Mouse (Mus musculus) neural tube, embryonic 12.5 days (tissue): ENCODE data around the gene Gnao1. TPM values are rescaled to one million over a fixed set of nuclear protein-coding genes. Genes with fewer than 3 reads are reported as not detected.

ENCODE experiments used
- ATAC-seq: fragments of 200-750 bp; cut with Nextera tagmentation; 2 replicates; pipeline ENCODE4 v1.8.0; 2017; ENCODE audit warnings: low read depth, mild to moderate bottlenecking, moderate TSS enrichment, moderate library complexity; ENCODE audit not compliant: low FRiP score
- H3K27ac ChIP-seq: fragments of 300-500 bp; sonication (generic); 2 replicates; pipeline ENCODE4 v1.5.1; 2016
- H3K27me3 ChIP-seq: fragments of 300-500 bp; sonication (generic); replicated peaks from 2 replicates; pipeline ENCODE4 v1.6.1; 2016; ENCODE audit warnings: mild to moderate bottlenecking
- H3K36me3 ChIP-seq: fragments of 300-500 bp; sonication (generic); 2 replicates; pipeline ENCODE4 v1.6.1; 2016; ENCODE audit warnings: mild to moderate bottlenecking
- H3K4me1 ChIP-seq: fragments of 300-500 bp; sonication (generic); 2 replicates; pipeline ENCODE4 v1.6.1; 2016
- H3K4me2 ChIP-seq: fragments of 300-500 bp; sonication (generic); replicated peaks from 2 replicates; pipeline ENCODE4 v1.6.1; 2016; ENCODE audit warnings: mild to moderate bottlenecking
- H3K4me3 ChIP-seq: fragments of 300-500 bp; sonication (generic); 2 replicates; pipeline ENCODE4 v1.5.1; 2016
- H3K9ac ChIP-seq: fragments of 300-500 bp; sonication (generic); 2 replicates; pipeline ENCODE4 v1.6.1; 2016; ENCODE audit warnings: mild to moderate bottlenecking
- H3K9me3 ChIP-seq: fragments of 300-500 bp; sonication (generic); 2 replicates; pipeline ENCODE4 v1.6.1; 2016; ENCODE audit warnings: mild to moderate bottlenecking
- WGBS: fragments of 180-500 bp; shearing (Covaris S2); methylation state at CpG from one replicate; pipeline ENCODE4 v1.1.7; 2016; 5-methylcytosine and 5-hydroxymethylcytosine counted together
- polyA plus RNA-seq: library from polyadenylated mRNA; unstranded; fragments of >200 nt; fragmentation: Nextera tagmentation; extraction: Ambion mirVana; gene quantifications from 2 replicates; pipeline ENCODE4 v1.2.1, GENCODE M21; 2016

Gnao1 gene
- polyA plus RNA-seq, 1 experiment from 2014 or later = 92.7 TPM

DNA sequence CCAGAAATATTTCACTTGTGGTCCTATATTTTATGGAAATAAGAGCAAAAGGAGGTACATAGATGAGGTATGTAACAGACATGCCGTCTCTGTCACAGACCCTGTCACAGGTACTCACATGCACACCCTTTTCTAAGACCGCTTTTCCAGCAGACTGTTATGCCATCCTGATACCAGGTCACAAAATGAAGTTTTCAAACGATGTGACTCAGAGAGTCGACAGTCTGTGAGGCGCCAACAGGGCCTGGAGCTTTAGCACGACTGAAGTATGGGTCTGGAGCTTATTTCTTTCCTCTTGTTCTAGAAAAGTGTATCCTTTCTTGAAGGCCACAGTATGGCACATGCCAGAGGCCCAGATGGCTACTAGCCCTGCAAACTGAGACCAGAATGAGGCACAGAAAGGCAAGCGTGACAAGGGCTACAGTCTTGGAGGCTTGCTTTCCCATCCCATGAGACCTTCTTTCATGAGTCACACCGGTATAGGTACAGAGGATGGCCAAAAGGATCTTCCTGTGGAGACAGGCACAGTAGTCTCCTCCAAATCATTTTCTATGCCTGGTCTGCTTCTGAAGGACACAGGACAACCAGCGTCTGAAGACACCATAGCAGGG is 43.2 kb downstream of the Gnao1 start:
- no peak overlapping the region for H3K27ac ChIP-seq
- no peak overlapping the region for H3K9ac ChIP-seq
- H3K4me3 ChIP-seq = no peak overlapping the region
- no peaks in the 10 kb centered on the region for H3K9me3 ChIP-seq
- no peaks in the 10 kb centered on the region for H3K4me1 ChIP-seq
- no peaks in the 10 kb centered on the region for H3K36me3 ChIP-seq
- H3K27me3 ChIP-seq = no peaks in the 10 kb centered on the region
- ATAC-seq = no peak
- no peak overlapping the region for H3K4me2 ChIP-seq
- 89% methylated on average over 9 of the region's 9 CpGs for WGBS

DNA sequence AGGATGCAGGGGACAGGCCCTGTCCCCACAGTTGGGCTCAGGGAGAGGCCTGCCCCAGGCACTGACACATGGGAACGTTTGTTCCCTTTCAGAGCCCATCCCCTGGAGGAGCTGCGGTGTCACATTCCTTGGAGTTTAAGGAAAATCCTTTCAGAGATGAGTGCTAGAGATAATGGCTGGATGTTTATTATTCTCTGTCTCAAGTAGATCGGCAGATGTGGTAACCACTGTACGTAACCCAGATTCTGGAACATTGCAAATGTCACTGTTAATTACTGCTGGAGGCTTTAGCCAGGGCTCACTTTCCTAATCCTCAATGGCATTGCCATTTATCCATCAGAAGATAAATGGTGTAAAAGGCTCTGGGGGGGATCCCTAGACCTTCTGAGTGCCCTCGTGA is 44.9 kb downstream of the Gnao1 start:
- Histone ChIP-seq H3K9ac (no peak overlapping the region), H3K4me3 (no peak overlapping the region), H3K4me1 (peaks cover 1% of the 10 kb centered on the region; the same call in 1 of the 2 replicates), H3K4me2 (no peak overlapping the region), H3K9me3 (no peaks in the 10 kb centered on the region), H3K27ac (no peak overlapping the region), H3K36me3 (no peaks in the 10 kb centered on the region), H3K27me3 (no peaks in the 10 kb centered on the region)
- WGBS = 65% methylated on average over 5 of the region's 5 CpGs
- ATAC-seq = no peak

DNA sequence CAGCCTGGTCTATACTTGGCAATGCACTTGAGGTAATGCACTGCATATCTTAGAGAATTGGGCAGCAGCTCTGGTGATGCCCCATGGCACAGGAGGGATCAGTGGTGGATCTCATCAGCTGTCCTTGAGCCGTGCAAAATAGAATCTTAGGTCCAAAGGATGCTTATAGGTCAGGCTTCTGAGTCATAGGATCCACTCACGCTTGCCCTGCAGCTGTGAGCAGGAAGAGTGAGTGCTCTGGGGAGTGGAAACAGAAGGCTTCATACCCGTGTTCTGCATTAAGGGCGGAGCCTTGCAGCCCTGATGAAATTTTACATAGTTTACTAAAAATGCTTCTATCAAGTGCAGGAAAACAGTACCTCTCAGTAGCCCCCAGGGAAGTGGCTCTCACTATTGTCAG is 45.5 kb downstream of the Gnao1 start:
- peaks cover 6% of the 10 kb centered on the region; the same call in 1 of the 2 replicates for H3K4me1 ChIP-seq
- no peak for ATAC-seq
- no peaks in the 10 kb centered on the region for H3K9me3 ChIP-seq
- no peak overlapping the region for H3K9ac ChIP-seq
- no peaks in the 10 kb centered on the region for H3K36me3 ChIP-seq
- H3K4me3 ChIP-seq = no peak overlapping the region
- H3K27me3 ChIP-seq = no peaks in the 10 kb centered on the region
- H3K27ac ChIP-seq = no peak overlapping the region
- H3K4me2 ChIP-seq = no peak overlapping the region
- WGBS = 76% methylated on average over 4 of the region's 4 CpGs

DNA sequence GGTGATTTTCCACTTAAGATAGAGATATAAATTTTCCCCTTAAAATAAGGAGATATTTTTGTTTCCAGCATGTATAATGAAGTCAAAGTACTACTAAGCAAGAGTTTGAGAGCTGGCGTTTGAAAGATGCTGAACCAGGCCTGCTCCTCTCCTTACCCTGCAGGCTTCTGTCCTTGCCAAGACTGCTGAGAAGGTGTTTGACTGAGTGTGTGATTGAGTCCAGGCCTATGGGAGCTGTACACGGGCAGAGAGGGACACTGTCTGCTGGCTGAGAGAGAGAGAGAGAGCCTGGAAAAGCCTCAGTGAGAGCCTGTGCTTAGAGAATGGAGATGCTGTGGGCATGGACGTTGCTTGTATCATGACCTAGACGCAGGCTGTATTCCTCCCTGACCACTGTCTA is 47.4 kb downstream of the Gnao1 start:
- no peak overlapping the region for H3K9ac ChIP-seq
- H3K4me3 ChIP-seq = no peak overlapping the region
- ATAC-seq = no peak
- H3K27ac ChIP-seq = no peak overlapping the region
- peaks cover 6% of the 10 kb centered on the region; the same call in 1 of the 2 replicates for H3K4me1 ChIP-seq
- WGBS = 81% methylated on average over 4 of the region's 4 CpGs
- no peaks in the 10 kb centered on the region for H3K36me3 ChIP-seq
- H3K9me3 ChIP-seq = no peaks in the 10 kb centered on the region
- H3K4me2 ChIP-seq = no peak overlapping the region
- H3K27me3 ChIP-seq = no peaks in the 10 kb centered on the region

DNA sequence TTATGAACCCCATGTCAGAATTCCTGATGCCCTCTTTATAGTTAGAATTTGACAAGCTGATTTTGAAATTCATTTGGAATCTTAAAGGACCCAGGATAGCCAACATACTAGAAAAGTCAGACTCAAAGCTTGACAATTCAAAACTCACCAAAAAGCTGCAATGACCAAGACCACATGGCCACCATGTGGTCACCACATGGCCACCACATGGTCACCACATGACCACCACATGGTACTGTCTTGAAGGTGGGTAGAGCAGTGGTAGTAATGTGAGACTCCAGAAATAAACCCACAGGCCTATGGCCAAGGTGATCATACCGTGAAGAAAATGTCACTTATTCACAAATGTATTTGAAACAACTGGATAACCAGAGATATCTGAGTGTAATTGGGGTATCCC is 48.5 kb downstream of the Gnao1 start:
- Histone ChIP-seq H3K9me3 (no peaks in the 10 kb centered on the region), H3K9ac (no peak overlapping the region), H3K27ac (no peak overlapping the region), H3K27me3 (no peaks in the 10 kb centered on the region), H3K4me2 (no peak overlapping the region), H3K4me1 (peaks cover 6% of the 10 kb centered on the region; the same call in 1 of the 2 replicates), H3K36me3 (no peaks in the 10 kb centered on the region), H3K4me3 (no peak overlapping the region)
- no peak for ATAC-seq
- WGBS = 73% methylated on average over 1 of the region's 1 CpGs

DNA sequence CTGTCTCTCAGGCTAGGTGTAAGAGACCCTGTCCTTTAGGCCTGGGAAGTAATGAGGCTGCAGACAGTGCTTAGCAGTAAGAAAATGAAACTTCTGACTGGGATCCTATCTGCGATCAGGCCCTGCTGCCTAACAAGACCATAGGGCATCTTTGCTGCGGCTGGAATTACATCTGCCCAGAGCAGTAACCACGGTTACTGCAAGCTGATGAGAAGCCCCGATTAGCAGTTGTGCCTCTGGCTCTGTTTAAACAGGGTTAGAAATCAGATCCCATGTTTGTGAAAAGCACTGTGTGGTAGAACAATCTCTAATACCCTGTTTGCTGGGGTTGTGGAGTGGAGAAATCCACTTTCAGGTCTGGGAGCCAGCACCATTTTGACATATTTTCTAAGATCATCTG is 50.3 kb downstream of the Gnao1 start:
- no peaks in the 10 kb centered on the region for H3K9me3 ChIP-seq
- peaks cover 6% of the 10 kb centered on the region; the same call in 1 of the 2 replicates for H3K4me1 ChIP-seq
- H3K4me2 ChIP-seq = no peak overlapping the region
- no peaks in the 10 kb centered on the region for H3K36me3 ChIP-seq
- no peak overlapping the region for H3K27ac ChIP-seq
- WGBS = 52% methylated on average over 4 of the region's 4 CpGs
- H3K4me3 ChIP-seq = no peak overlapping the region
- no peak overlapping the region for H3K9ac ChIP-seq
- no peaks in the 10 kb centered on the region for H3K27me3 ChIP-seq
- no peak for ATAC-seq

DNA sequence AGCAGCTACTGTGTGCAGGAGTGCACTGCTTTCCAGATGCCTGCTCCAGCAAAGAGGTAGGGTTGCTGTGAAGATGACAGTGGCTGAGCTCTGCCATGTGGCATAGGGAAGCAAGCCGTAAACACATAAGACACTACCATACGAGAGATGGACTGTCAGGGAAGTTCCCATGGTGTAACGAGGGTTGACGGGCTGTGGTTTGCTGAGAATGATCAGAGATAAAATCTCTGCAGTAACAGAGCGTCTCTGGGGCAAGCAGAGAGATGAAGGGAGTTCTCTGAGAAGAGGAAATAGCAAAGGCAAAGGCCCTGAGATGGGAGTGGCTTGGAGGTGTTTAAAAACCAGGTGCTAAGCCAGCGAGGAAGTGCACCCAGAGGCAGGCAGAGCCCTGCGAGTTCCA is 54.3 kb downstream of the Gnao1 start:
- no peak for ATAC-seq
- H3K4me3 ChIP-seq = no peak overlapping the region
- 73% methylated on average over 7 of the region's 7 CpGs for WGBS
- no peak overlapping the region for H3K9ac ChIP-seq
- no peaks in the 10 kb centered on the region for H3K36me3 ChIP-seq
- no peaks in the 10 kb centered on the region for H3K27me3 ChIP-seq
- peaks cover 6% of the 10 kb centered on the region; the same call in 1 of the 2 replicates for H3K4me1 ChIP-seq
- no peak overlapping the region for H3K4me2 ChIP-seq
- H3K9me3 ChIP-seq = no peaks in the 10 kb centered on the region
- H3K27ac ChIP-seq = no peak overlapping the region

DNA sequence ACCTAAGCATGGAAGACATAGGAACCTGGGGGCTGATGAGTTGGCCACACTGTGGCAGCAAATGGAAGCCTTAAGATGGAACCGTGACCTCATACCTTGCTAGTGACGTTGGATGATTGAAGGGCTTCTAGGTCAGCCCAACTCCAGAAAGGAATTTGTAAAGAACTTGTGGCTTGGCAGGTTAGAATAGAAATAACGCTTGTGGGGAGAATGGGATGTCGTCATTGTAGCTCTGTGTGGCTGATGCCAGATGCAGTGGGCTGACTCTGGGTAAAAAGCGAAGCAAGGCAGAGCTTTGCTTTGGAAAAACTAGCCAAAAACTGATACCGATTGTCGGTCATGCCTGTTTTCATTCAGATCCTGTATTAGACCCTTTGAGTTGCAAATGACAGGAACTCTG is 56.5 kb downstream of the Gnao1 start:
- H3K36me3 ChIP-seq = no peaks in the 10 kb centered on the region
- ATAC-seq = no peak
- H3K9me3 ChIP-seq = no peaks in the 10 kb centered on the region
- 88% methylated on average over 7 of the region's 7 CpGs for WGBS
- no peak overlapping the region for H3K4me3 ChIP-seq
- H3K4me2 ChIP-seq = no peak overlapping the region
- H3K4me1 ChIP-seq = no peaks in the 10 kb centered on the region
- H3K27me3 ChIP-seq = no peaks in the 10 kb centered on the region
- no peak overlapping the region for H3K9ac ChIP-seq
- no peak overlapping the region for H3K27ac ChIP-seq

DNA sequence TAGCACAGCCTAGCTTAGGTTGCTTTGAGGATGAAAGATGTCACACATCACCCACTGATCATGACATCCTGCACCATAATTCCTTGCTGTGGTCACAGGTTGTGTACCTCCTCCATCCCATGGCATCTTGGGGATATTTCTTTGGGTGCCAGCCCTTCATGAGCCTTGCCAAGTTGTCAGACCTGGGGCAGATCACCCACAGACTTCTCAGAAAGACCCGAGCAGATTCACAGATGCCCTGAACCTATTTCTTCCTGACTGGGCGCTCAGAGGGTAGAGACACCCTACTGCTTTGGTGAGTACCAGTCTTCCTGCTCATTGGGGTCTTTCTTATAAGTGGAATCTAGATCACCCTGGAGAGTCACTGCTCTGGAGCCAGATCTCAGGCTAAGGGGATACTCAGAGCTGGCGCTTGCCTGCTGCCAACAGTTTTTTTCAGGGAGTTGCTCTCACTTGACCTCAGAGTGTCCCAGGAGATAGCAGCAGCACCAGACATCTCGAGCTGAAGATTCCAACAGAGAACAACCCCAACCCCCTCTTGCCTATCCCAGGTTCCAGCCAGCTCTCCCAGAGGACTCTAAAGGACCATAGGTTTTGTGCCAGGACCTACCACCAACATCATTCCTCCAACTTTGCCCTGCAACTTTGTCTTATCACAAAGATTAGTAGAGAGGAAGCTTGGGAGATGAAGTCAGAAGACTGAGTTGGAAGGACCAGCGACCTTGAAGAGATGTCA is 58.9 kb downstream of the Gnao1 start:
- Histone ChIP-seq H3K27me3 (no peaks in the 10 kb centered on the region), H3K4me3 (no peak overlapping the region), H3K9me3 (no peaks in the 10 kb centered on the region), H3K4me1 (no peaks in the 10 kb centered on the region), H3K36me3 (no peaks in the 10 kb centered on the region), H3K4me2 (no peak overlapping the region), H3K27ac (no peak overlapping the region), H3K9ac (no peak overlapping the region)
- ATAC-seq = no peak
- WGBS = 84% methylated on average over 5 of the region's 5 CpGs

DNA sequence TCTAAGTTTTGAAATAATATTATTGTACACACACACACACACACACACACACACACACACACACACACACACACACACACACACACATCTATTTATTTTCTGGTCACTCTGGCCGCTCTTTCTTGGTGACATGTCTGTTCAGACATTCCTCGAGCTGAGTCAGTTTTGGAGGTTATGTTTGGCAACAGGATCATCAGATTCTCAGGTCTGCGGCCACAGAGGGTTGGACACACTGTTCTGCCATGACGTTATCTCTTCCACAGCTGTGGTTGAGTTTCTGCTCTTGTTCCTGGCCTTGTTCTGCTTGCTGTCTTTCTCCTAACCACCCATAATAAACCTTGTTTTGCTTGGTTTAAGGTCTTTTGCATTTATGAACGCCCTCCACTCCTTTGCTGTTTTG is 61.5 kb downstream of the Gnao1 start:
- no peaks in the 10 kb centered on the region for H3K9me3 ChIP-seq
- WGBS = 87% methylated on average over 5 of the region's 5 CpGs
- H3K27ac ChIP-seq = no peak overlapping the region
- ATAC-seq = no peak
- H3K4me3 ChIP-seq = no peak overlapping the region
- no peaks in the 10 kb centered on the region for H3K36me3 ChIP-seq
- no peak overlapping the region for H3K9ac ChIP-seq
- no peak overlapping the region for H3K4me2 ChIP-seq
- H3K27me3 ChIP-seq = no peaks in the 10 kb centered on the region
- H3K4me1 ChIP-seq = no peaks in the 10 kb centered on the region

DNA sequence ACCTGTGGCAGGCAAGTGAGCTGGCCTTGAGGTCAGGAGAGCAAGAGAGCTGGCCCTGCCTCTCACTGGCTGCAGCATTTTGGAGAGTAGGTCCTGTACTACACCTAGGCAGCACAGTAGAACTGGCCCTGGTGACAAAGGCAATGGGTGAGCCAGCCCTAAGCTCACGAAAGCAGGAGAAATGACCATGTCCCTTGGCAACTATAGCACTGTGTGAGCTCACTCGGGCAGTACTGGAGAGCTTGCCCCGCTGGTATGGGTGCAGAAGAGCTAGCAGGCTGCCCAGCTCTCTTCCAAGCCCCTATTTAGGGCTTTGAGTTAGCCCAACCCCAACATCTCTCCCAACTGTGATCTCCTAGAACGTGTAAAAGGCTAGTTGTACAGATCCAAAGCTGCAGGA is 68.6 kb downstream of the Gnao1 start:
- WGBS = 87% methylated on average over 4 of the region's 4 CpGs

DNA sequence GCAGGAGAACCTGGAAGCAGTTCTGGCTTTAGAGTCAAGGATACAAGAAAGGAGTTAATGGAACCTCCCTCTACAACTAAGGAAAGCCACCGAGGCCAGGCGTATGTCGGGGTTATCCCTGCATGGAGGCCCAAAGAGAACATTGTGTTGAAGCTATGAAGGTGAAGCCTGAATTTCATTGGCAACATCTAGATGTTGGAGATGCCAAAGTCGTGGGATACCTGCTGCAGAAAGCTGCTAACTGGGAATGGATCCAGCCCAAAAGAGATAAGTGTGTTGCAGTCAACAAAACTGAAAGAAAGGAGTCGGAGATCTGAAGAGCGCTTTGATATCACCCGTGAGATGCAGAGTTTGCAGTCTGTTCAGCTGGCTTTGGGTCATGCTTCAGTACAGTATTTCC is 70.2 kb downstream of the Gnao1 start:
- ATAC-seq = no peak
- WGBS = 94% methylated on average over 7 of the region's 7 CpGs
- H3K9ac ChIP-seq = no peak overlapping the region
- no peaks in the 10 kb centered on the region for H3K27me3 ChIP-seq
- H3K9me3 ChIP-seq = no peaks in the 10 kb centered on the region
- no peak overlapping the region for H3K4me2 ChIP-seq
- no peaks in the 10 kb centered on the region for H3K4me1 ChIP-seq
- H3K27ac ChIP-seq = no peak overlapping the region
- no peaks in the 10 kb centered on the region for H3K36me3 ChIP-seq
- no peak overlapping the region for H3K4me3 ChIP-seq

More for the DNA sequence above, 68.6 kb downstream of the Gnao1 start:
- Histone ChIP-seq H3K27ac (no peak overlapping the region), H3K27me3 (no peaks in the 10 kb centered on the region), H3K4me3 (no peak overlapping the region), H3K36me3 (no peaks in the 10 kb centered on the region), H3K9ac (no peak overlapping the region), H3K4me2 (no peak overlapping the region), H3K4me1 (no peaks in the 10 kb centered on the region), H3K9me3 (no peaks in the 10 kb centered on the region)
- no peak for ATAC-seq

DNA sequence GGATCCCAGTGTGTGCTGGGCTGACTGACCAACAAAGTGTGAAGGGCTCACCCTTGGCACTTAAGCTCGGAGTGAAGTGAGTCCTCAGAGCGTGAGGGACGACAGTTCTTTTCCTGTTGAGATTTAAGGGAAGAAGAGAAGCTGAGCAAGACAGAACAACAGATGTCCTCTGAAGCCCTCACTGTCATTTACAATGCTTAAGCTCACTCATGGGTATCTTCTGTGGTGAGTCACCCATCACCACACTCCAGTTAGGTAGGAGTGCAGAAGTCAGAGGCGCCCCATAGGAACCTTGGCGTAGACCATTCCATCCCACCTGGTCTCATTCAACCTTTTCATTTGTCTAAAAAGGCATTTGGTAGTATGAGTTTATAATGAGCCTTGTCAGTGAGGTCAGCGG is 71.6 kb downstream of the Gnao1 start:
- H3K27ac ChIP-seq = no peak overlapping the region
- WGBS = 91% methylated on average over 6 of the region's 6 CpGs
- H3K9me3 ChIP-seq = no peaks in the 10 kb centered on the region

More for the DNA sequence above, 71.6 kb downstream of the Gnao1 start:
- H3K4me3 ChIP-seq = no peak overlapping the region
- H3K36me3 ChIP-seq = no peaks in the 10 kb centered on the region
- no peak overlapping the region for H3K4me2 ChIP-seq
- H3K27me3 ChIP-seq = no peaks in the 10 kb centered on the region
- H3K9ac ChIP-seq = no peak overlapping the region
- H3K4me1 ChIP-seq = no peaks in the 10 kb centered on the region
- no peak for ATAC-seq
